35 mouse cellular contexts compared by ENCODE assay signal in genomic region chrX:160745399-160745798, GRCm38 (mm10). TPM values are rescaled to one million over a fixed set of nuclear protein-coding genes. Genes with fewer than 3 reads are reported as not detected.
"Had no signal": no experiment of that assay in that cellular context is flagged by ENCODE, and none has a peak within 500 bp of the region (broad histone marks: within the 10 kb centered on the region; RNA-seq: fewer than 3 reads in every experiment).

No protein-coding gene starts in this region.

- ATAC-seq: hindbrain, embryonic 16.5 days; inflammation-experienced regulatory T-cells, adult 6 months; intestine, embryonic 15.5 days had no signal

- H3K4me1 ChIP-seq: heart, embryonic 13.5 days; heart, embryonic 15.5 days; hindbrain, embryonic 10.5 days; hindbrain, embryonic 12.5 days; intestine, embryonic 15.5 days; limb, embryonic 10.5 days; limb, embryonic 12.5 days; liver, embryonic 13.5 days; liver, embryonic 15.5 days had no signal

- H3K27ac ChIP-seq: gastrocnemius, adult 2 months; heart, embryonic 13.5 days; heart, embryonic 15.5 days; hindbrain, embryonic 10.5 days; hindbrain, embryonic 12.5 days; hindbrain, embryonic 14.5 days; intestine, embryonic 15.5 days; layer of hippocampus, adult 2 months; left cerebral cortex, adult 2 months; limb, embryonic 10.5 days; limb, embryonic 12.5 days; liver, embryonic 13.5 days; liver, embryonic 15.5 days had no signal

- H3K9ac ChIP-seq: heart, embryonic 13.5 days; heart, embryonic 15.5 days; hindbrain, embryonic 12.5 days; hindbrain, embryonic 14.5 days; intestine, embryonic 15.5 days; limb, embryonic 12.5 days; liver, embryonic 13.5 days; liver, embryonic 15.5 days had no signal

- H3K27me3 ChIP-seq: heart, embryonic 13.5 days; heart, embryonic 15.5 days; intestine, embryonic 15.5 days; liver, embryonic 13.5 days; liver, embryonic 15.5 days had no signal

- H3K36me3 ChIP-seq: heart, embryonic 13.5 days; heart, embryonic 15.5 days; hindbrain, embryonic 10.5 days; hindbrain, embryonic 12.5 days; intestine, embryonic 15.5 days; limb, embryonic 10.5 days; limb, embryonic 12.5 days; liver, embryonic 13.5 days; liver, embryonic 15.5 days had no signal

- H3K9me3 ChIP-seq: heart, embryonic 13.5 days; heart, embryonic 15.5 days; hindbrain, embryonic 10.5 days; hindbrain, embryonic 12.5 days; intestine, embryonic 15.5 days; limb, embryonic 10.5 days; limb, embryonic 12.5 days; liver, embryonic 13.5 days; liver, embryonic 15.5 days had no signal

- H3K4me3 ChIP-seq: gastrocnemius, adult 2 months; heart, embryonic 13.5 days; heart, embryonic 15.5 days; hindbrain, embryonic 10.5 days; hindbrain, embryonic 12.5 days; intestine, embryonic 15.5 days; layer of hippocampus, adult 2 months; left cerebral cortex, adult 2 months; limb, embryonic 10.5 days; limb, embryonic 12.5 days; liver, embryonic 13.5 days; liver, embryonic 15.5 days had no signal

- DNase-seq: gastrocnemius, adult 2 months; gastrocnemius, postnatal 10 days; gastrocnemius, postnatal 25 days; heart, adult 18-20 months; heart, postnatal 14 days; heart, postnatal 36 days; kidney, adult 18-20 months; kidney, adult 8-10 months; kidney, postnatal 10 days; kidney, postnatal 25 days; kidney, postnatal 4 days; liver; liver, embryonic 13.5 days had no signal

RNA-seq across cellular contexts. Expression of gene Ppef1, which starts 9.8 kb away (rescaled TPM):
- total RNA-seq: gastrocnemius, adult 2 months; gastrocnemius, postnatal 10 days; gastrocnemius, postnatal 25 days; gastrocnemius, postnatal 4 days; granulocyte monocyte progenitor cell, adult 5-6 weeks; heart, adult 18-20 months; heart, adult 8-10 months; heart, postnatal 14 days; heart, postnatal 36 days had no signal
- polyA plus RNA-seq: heart, embryonic 11.5 days; heart, embryonic 13.5 days; heart, postnatal 0 days; hindbrain, embryonic 10.5 days; inflammation-experienced regulatory T-cells, adult 6 months; kidney, embryonic 14.5 days; limb, embryonic 10.5 days; liver, embryonic 11.5 days; liver, embryonic 15.5 days had no signal

RNA-seq across cellular contexts. Expression of gene Rs1, which starts 22.4 kb away (rescaled TPM):
- total RNA-seq: gastrocnemius, adult 2 months; gastrocnemius, postnatal 4 days; granulocyte monocyte progenitor cell, adult 5-6 weeks; left cerebral cortex, postnatal 14 days had no signal
- polyA plus RNA-seq: heart, embryonic 11.5 days; heart, embryonic 13.5 days; heart, embryonic 15.5 days; hindbrain, embryonic 10.5 days; inflammation-experienced regulatory T-cells, adult 6 months; intestine, embryonic 15.5 days; kidney, embryonic 16.5 days; limb, embryonic 10.5 days; limb, embryonic 12.5 days; liver, embryonic 11.5 days; liver, embryonic 13.5 days; liver, embryonic 15.5 days had no signal
